Mouse (Mus musculus) hindbrain, embryonic 15.5 days (tissue): Measurements from ENCODE around the gene C2cd2. TPM values are rescaled to one million over a fixed set of nuclear protein-coding genes. Genes with fewer than 3 reads are reported as not detected.

Experiments used
- ATAC-seq: fragments of 200-750 bp; cut with Nextera tagmentation; 2 replicates; pipeline ENCODE4 v1.8.0; 2017; ENCODE audit warnings: low read depth, moderate number of reproducible peaks, moderate TSS enrichment; ENCODE audit not compliant: low FRiP score
- H3K27ac ChIP-seq: fragments of 300-500 bp; sonication (generic); replicated peaks from 2 replicates; pipeline ENCODE4 v1.5.1; 2015; ENCODE audit warnings: mild to moderate bottlenecking, inconsistent platforms
- H3K27me3 ChIP-seq: fragments of 300-500 bp; sonication (generic); 2 replicates; pipeline ENCODE4 v1.6.1; 2015; ENCODE audit warnings: control low read depth, inconsistent platforms
- H3K36me3 ChIP-seq: fragments of 300-500 bp; sonication (generic); 2 replicates; pipeline ENCODE4 v1.6.1; 2015; ENCODE audit warnings: control low read depth, inconsistent platforms
- H3K4me1 ChIP-seq: fragments of 300-500 bp; sonication (generic); replicated peaks from 2 replicates; pipeline ENCODE4 v1.6.1; 2015; ENCODE audit warnings: control low read depth, inconsistent platforms
- H3K4me2 ChIP-seq: fragments of 300-500 bp; sonication (generic); 2 replicates; pipeline ENCODE4 v1.6.1; 2015; ENCODE audit warnings: moderate library complexity, mild to moderate bottlenecking, inconsistent platforms
- H3K4me3 ChIP-seq: fragments of 300-500 bp; sonication (generic); 2 replicates; pipeline ENCODE4 v1.5.1; 2015; ENCODE audit warnings: mild to moderate bottlenecking, inconsistent platforms
- H3K9ac ChIP-seq: fragments of 300-500 bp; sonication (generic); 2 replicates; pipeline ENCODE4 v1.6.1; 2015; ENCODE audit warnings: inconsistent platforms
- H3K9me3 ChIP-seq: fragments of 300-500 bp; sonication (generic); 2 replicates; pipeline ENCODE4 v1.6.1; 2016; ENCODE audit warnings: control low read depth, inconsistent platforms
- WGBS: fragments of 180-500 bp; shearing (Covaris S2); methylation state at CpG from one replicate; pipeline ENCODE4 v1.1.7; 2015; 5-methylcytosine and 5-hydroxymethylcytosine counted together
- polyA plus RNA-seq: library from polyadenylated mRNA; unstranded; fragments of >200 nt; fragmentation: Nextera tagmentation; extraction: Ambion mirVana; gene quantifications from 2 replicates; pipeline ENCODE4 v1.2.1, GENCODE M21; 2015

Gene C2cd2
- polyA plus RNA-seq, 1 experiment from 2014 or later, result 16.7 TPM

GRCm38 (mm10) chr16:97909356-97909755 lies 53.0 kb downstream of the C2cd2 start:
- Histone ChIP-seq H3K4me3 (no peak overlapping the region), H3K9me3 (no peaks in the 10 kb centered on the region), H3K4me2 (no peak overlapping the region), H3K27ac (no peak overlapping the region), H3K9ac (no peak overlapping the region), H3K4me1 (no peaks in the 10 kb centered on the region), H3K27me3 (no peaks in the 10 kb centered on the region), H3K36me3 (0 out of 2 replicates have a peak, but pooled peaks cover 3% of the 10 kb centered on the region)
- ATAC-seq, result no peak
- WGBS, result 95% methylated on average over 1 of the region's 1 CpGs

- no peak overlapping the region for H3K4me2 ChIP-seq
- no peaks in the 10 kb centered on the region for H3K9me3 ChIP-seq
- ATAC-seq, result no peak
- H3K27ac ChIP-seq, result no peak overlapping the region
- H3K9ac ChIP-seq, result no peak overlapping the region
- 89% methylated on average over 6 of the region's 6 CpGs for WGBS
- no peaks in the 10 kb centered on the region for H3K27me3 ChIP-seq
- no peaks in the 10 kb centered on the region for H3K4me1 ChIP-seq
- 0 out of 2 replicates have a peak, but pooled peaks cover 3% of the 10 kb centered on the region for H3K36me3 ChIP-seq
- no peak overlapping the region for H3K4me3 ChIP-seq
Measured at GRCm38 (mm10) chr16:97907496-97907895, 54.9 kb downstream of the C2cd2 start.

GRCm38 (mm10) chr16:97906337-97906736 lies 56.1 kb downstream of the C2cd2 start:
- H3K9me3 ChIP-seq, result no peaks in the 10 kb centered on the region
- no peak overlapping the region for H3K27ac ChIP-seq
- no peaks in the 10 kb centered on the region for H3K27me3 ChIP-seq
- H3K36me3 ChIP-seq, result peaks cover 3% of the 10 kb centered on the region; the same call in 1 of the 2 replicates
- H3K4me1 ChIP-seq, result no peaks in the 10 kb centered on the region
- no peak overlapping the region for H3K4me2 ChIP-seq
- H3K4me3 ChIP-seq, result no peak overlapping the region
- no peak overlapping the region for H3K9ac ChIP-seq
- no peak for ATAC-seq

- no peaks in the 10 kb centered on the region for H3K9me3 ChIP-seq
- H3K4me3 ChIP-seq, result no peak overlapping the region
- no peaks in the 10 kb centered on the region for H3K27me3 ChIP-seq
- H3K4me2 ChIP-seq, result no peak overlapping the region
- WGBS, result 81% methylated on average over 2 of the region's 2 CpGs
- ATAC-seq, result no peak
- no peak overlapping the region for H3K9ac ChIP-seq
- no peaks in the 10 kb centered on the region for H3K4me1 ChIP-seq
- H3K27ac ChIP-seq, result no peak overlapping the region
- peaks cover 3% of the 10 kb centered on the region; the same call in 1 of the 2 replicates for H3K36me3 ChIP-seq
Measured at GRCm38 (mm10) chr16:97905449-97905991, 56.9 kb downstream of the C2cd2 start.

- Histone ChIP-seq H3K9me3 (no peaks in the 10 kb centered on the region), H3K4me3 (no peak overlapping the region), H3K4me1 (no peaks in the 10 kb centered on the region), H3K27ac (no peak overlapping the region), H3K36me3 (peaks cover 3% of the 10 kb centered on the region; the same call in 1 of the 2 replicates), H3K9ac (no peak overlapping the region), H3K4me2 (no peak overlapping the region), H3K27me3 (no peaks in the 10 kb centered on the region)
- 85% methylated on average over 3 of the region's 3 CpGs for WGBS
- no peak for ATAC-seq
Measured at GRCm38 (mm10) chr16:97904035-97904434, 58.4 kb downstream of the C2cd2 start.

- Histone ChIP-seq H3K9me3 (no peaks in the 10 kb centered on the region), H3K4me3 (no peak overlapping the region), H3K9ac (no peak overlapping the region), H3K4me1 (no peaks in the 10 kb centered on the region), H3K36me3 (peaks cover 3% of the 10 kb centered on the region; the same call in 1 of the 2 replicates), H3K27ac (no peak overlapping the region), H3K27me3 (no peaks in the 10 kb centered on the region), H3K4me2 (no peak overlapping the region)
- WGBS, result 70% methylated on average over 5 of the region's 5 CpGs
- ATAC-seq, result no peak
Measured at GRCm38 (mm10) chr16:97897346-97898024, 64.9 kb downstream of the C2cd2 start.

GRCm38 (mm10) chr16:97887762-97888161 lies 74.6 kb downstream of the C2cd2 start:
- H3K9me3 ChIP-seq, result no peaks in the 10 kb centered on the region
- ATAC-seq, result no peak

GRCm38 (mm10) chr16:97883696-97884095 lies 78.7 kb downstream of the C2cd2 start:
- Histone ChIP-seq H3K36me3 (peaks cover 13% of the 10 kb centered on the region), H3K4me1 (no peaks in the 10 kb centered on the region), H3K9me3 (no peaks in the 10 kb centered on the region), H3K27ac (no peak overlapping the region), H3K4me3 (no peak overlapping the region), H3K4me2 (no peak overlapping the region), H3K9ac (no peak overlapping the region), H3K27me3 (no peaks in the 10 kb centered on the region)
- no peak for ATAC-seq
- WGBS, result 97% methylated on average over 1 of the region's 1 CpGs

More at GRCm38 (mm10) chr16:97887762-97888161, 74.6 kb downstream of the C2cd2 start:
- H3K4me3 ChIP-seq, result no peak overlapping the region
- H3K9ac ChIP-seq, result no peak overlapping the region
- peaks cover 20% of the 10 kb centered on the region for H3K36me3 ChIP-seq
- no peaks in the 10 kb centered on the region for H3K4me1 ChIP-seq
- no peak overlapping the region for H3K27ac ChIP-seq
- H3K27me3 ChIP-seq, result no peaks in the 10 kb centered on the region
- no peak overlapping the region for H3K4me2 ChIP-seq

GRCm38 (mm10) chr16:97882891-97883290 lies 79.5 kb downstream of the C2cd2 start:
- Histone ChIP-seq H3K9ac (no peak overlapping the region), H3K27me3 (no peaks in the 10 kb centered on the region)
- no peak for ATAC-seq

GRCm38 (mm10) chr16:97879134-97879533 lies 83.3 kb downstream of the C2cd2 start:
- H3K4me1 ChIP-seq, result no peaks in the 10 kb centered on the region
- no peak for ATAC-seq
- H3K27me3 ChIP-seq, result no peaks in the 10 kb centered on the region
- no peak overlapping the region for H3K4me3 ChIP-seq
- 84% methylated on average over 1 of the region's 1 CpGs for WGBS
- H3K9me3 ChIP-seq, result no peaks in the 10 kb centered on the region
- no peak overlapping the region for H3K9ac ChIP-seq
- no peak overlapping the region for H3K4me2 ChIP-seq
- H3K36me3 ChIP-seq, result peaks cover 6% of the 10 kb centered on the region
- H3K27ac ChIP-seq, result no peak overlapping the region

More at GRCm38 (mm10) chr16:97882891-97883290, 79.5 kb downstream of the C2cd2 start:
- H3K4me1 ChIP-seq, result no peaks in the 10 kb centered on the region
- peaks cover 13% of the 10 kb centered on the region for H3K36me3 ChIP-seq
- H3K27ac ChIP-seq, result no peak overlapping the region
- H3K9me3 ChIP-seq, result no peaks in the 10 kb centered on the region
- no peak overlapping the region for H3K4me2 ChIP-seq
- no peak overlapping the region for H3K4me3 ChIP-seq

- ATAC-seq, result no peak
- WGBS, result 91% methylated on average over 3 of the region's 3 CpGs
Measured at GRCm38 (mm10) chr16:97877502-97877901, 84.9 kb downstream of the C2cd2 start.

GRCm38 (mm10) chr16:97875101-97875500 lies 87.3 kb downstream of the C2cd2 start:
- ATAC-seq, result no peak
- no peaks in the 10 kb centered on the region for H3K4me1 ChIP-seq
- no peaks in the 10 kb centered on the region for H3K27me3 ChIP-seq
- H3K9me3 ChIP-seq, result no peaks in the 10 kb centered on the region
- no peak overlapping the region for H3K27ac ChIP-seq
- WGBS, result 93% methylated on average over 4 of the region's 4 CpGs
- H3K9ac ChIP-seq, result no peak overlapping the region
- peaks cover 9% of the 10 kb centered on the region; the same call in 1 of the 2 replicates for H3K36me3 ChIP-seq
- H3K4me3 ChIP-seq, result no peak overlapping the region
- no peak overlapping the region for H3K4me2 ChIP-seq

More at GRCm38 (mm10) chr16:97877502-97877901, 84.9 kb downstream of the C2cd2 start:
- H3K4me2 ChIP-seq, result no peak overlapping the region
- H3K4me1 ChIP-seq, result no peaks in the 10 kb centered on the region
- no peak overlapping the region for H3K27ac ChIP-seq
- no peaks in the 10 kb centered on the region for H3K27me3 ChIP-seq
- no peaks in the 10 kb centered on the region for H3K9me3 ChIP-seq
- H3K4me3 ChIP-seq, result no peak overlapping the region
- H3K36me3 ChIP-seq, result peaks cover 9% of the 10 kb centered on the region; the same call in 1 of the 2 replicates
- no peak overlapping the region for H3K9ac ChIP-seq
